Mouse (Mus musculus) lung, embryonic 14.5 days (tissue): Measurements from ENCODE around the gene Ccnk. TPM values are rescaled to one million over a fixed set of nuclear protein-coding genes. Genes with fewer than 3 reads are reported as not detected.

Experiments
- ATAC-seq: fragments of 200-750 bp; cut with Nextera tagmentation; 2 replicates; pipeline ENCODE4 v1.8.0; 2017; ENCODE audit warnings: mild to moderate bottlenecking, moderate TSS enrichment, moderate library complexity; ENCODE audit not compliant: insufficient read depth
- DNase-seq: peaks from one replicate; pipeline ENCODE4 v3.0.0-alpha.2; 2015
- H3K27ac ChIP-seq: fragments of 300-500 bp; sonication (generic); 2 replicates; pipeline ENCODE4 v1.5.1; 2014; ENCODE audit warnings: low read depth, mild to moderate bottlenecking, moderate library complexity
- H3K27me3 ChIP-seq: fragments of 300-500 bp; sonication (generic); 2 replicates; pipeline ENCODE4 v1.6.1; 2014; ENCODE audit warnings: low read length, control low read depth; ENCODE audit not compliant: insufficient read depth
- H3K36me3 ChIP-seq: fragments of 300-500 bp; sonication (generic); 2 replicates; pipeline ENCODE4 v1.6.1; 2014; ENCODE audit warnings: control low read depth; ENCODE audit not compliant: insufficient read depth
- H3K4me1 ChIP-seq: fragments of 300-500 bp; sonication (generic); 2 replicates; pipeline ENCODE4 v1.6.1; 2014; ENCODE audit warnings: antibody characterized with exemption, control low read depth; ENCODE audit not compliant: insufficient read depth
- H3K4me2 ChIP-seq: fragments of 300-500 bp; sonication (generic); 2 replicates; pipeline ENCODE4 v1.6.1; 2014; ENCODE audit warnings: mild to moderate bottlenecking
- H3K4me3 ChIP-seq: fragments of 300-500 bp; sonication (generic); 2 replicates; pipeline ENCODE4 v1.5.1; 2014; ENCODE audit warnings: low read depth, low read length
- H3K9ac ChIP-seq: fragments of 300-500 bp; sonication (generic); 2 replicates; pipeline ENCODE4 v1.6.1; 2014
- H3K9me3 ChIP-seq: fragments of 300-500 bp; sonication (generic); 2 replicates; pipeline ENCODE4 v1.6.1; 2016; ENCODE audit warnings: low read depth, low read length, control low read depth
- CTCF ChIP-seq: IDR thresholded peaks from 2 replicates; pipeline ENCODE4 v1.5.1; 2016; ENCODE audit warnings: antibody characterized with exemption, low read depth
- WGBS: fragments of 180-500 bp; shearing (Covaris S2); extraction: QIAGEN DNeasy Blood & Tissue Kit; methylation state at CpG from one replicate; pipeline ENCODE4 v1.1.7; 2014; 5-methylcytosine and 5-hydroxymethylcytosine counted together
- polyA plus RNA-seq: library from polyadenylated mRNA; unstranded; fragments of >200 nt; fragmentation: Nextera tagmentation; extraction: Ambion mirVana; gene quantifications from 2 replicates; pipeline ENCODE4 v1.2.1, GENCODE M21; 2014

Ccnk gene
- polyA plus RNA-seq, 1 experiment from 2014 or later = 5.3 TPM

DNA sequence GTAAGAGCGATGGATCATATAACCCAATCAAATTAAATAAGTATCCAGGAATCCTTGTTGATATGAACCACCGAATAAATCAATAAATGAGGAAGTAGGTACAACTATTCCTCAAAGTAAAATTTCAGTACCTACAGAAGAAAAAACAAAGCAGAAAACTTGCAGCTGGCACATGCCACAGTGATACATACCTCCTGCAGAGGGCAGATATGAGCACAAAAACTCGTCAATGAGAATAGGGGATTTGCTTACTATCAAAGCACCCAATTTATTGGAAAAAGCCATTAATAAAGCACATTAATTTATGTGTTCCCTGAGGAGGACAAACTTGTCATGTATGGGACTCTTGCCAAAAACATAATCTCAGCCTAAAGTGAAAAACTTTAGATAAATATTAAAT, 29.6 kb upstream of the Ccnk start:
- 69% methylated on average over 3 of the region's 3 CpGs for WGBS
- H3K27ac ChIP-seq = no peak overlapping the region
- no peaks in the 10 kb centered on the region for H3K9me3 ChIP-seq
- peaks cover 59% of the 10 kb centered on the region for H3K36me3 ChIP-seq
- H3K9ac ChIP-seq = no peak overlapping the region
- no peak overlapping the region for H3K4me2 ChIP-seq
- TF ChIP-seq CTCF = no peak
- ATAC-seq = no peak
- no peaks in the 10 kb centered on the region for H3K4me1 ChIP-seq
- H3K27me3 ChIP-seq = no peaks in the 10 kb centered on the region
- DNase-seq = peak; percentile 35
- no peak overlapping the region for H3K4me3 ChIP-seq

DNA sequence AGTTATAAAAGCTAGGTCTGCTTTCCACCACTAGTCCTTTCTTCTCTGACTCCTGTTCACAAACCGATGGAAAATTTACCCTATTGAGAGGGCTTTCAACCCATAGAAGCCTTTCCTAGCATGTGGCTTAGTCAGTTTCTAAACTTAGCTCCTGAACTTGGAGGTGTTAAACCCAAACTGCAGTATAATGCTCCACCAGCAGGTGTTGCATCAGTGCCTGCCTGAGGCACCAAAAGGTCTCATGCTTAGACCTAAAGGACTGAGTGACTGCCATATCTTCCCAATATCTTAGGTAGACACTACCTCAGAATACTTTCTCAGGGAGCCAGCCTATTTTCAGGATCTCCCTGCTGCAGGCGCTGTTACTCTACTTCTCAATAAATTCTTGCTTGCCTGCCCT, 26.6 kb upstream of the Ccnk start:
- peak; percentile 22; the same call in 1 of the 2 replicates for TF ChIP-seq CTCF
- Histone ChIP-seq H3K27ac (no peak overlapping the region), H3K4me3 (no peak overlapping the region), H3K9me3 (no peaks in the 10 kb centered on the region), H3K36me3 (peaks cover 67% of the 10 kb centered on the region), H3K9ac (no peak overlapping the region), H3K4me1 (no peaks in the 10 kb centered on the region), H3K27me3 (no peaks in the 10 kb centered on the region), H3K4me2 (no peak overlapping the region)
- WGBS = 94% methylated on average over 2 of the region's 2 CpGs
- ATAC-seq = no peak
- DNase-seq = no peak

DNA sequence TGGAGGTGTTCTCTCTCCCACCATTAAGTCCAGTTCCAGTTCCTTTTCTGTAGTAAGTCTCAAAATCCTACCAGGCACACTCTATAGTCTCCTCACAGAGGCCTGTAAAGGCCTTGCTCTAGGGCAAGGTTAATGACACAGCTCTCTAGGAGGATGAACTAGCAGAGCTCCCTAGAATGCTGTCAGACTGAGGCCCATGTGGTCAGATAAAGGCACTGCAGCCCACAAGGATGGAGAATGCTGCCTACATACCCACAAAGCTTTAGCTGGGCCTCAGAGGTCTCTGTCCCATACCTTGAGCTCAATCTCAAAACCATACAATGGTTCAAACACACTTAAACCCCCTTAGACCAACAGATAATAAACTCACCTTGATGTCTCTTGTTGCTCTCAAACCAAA, 19.5 kb upstream of the Ccnk start:
- Histone ChIP-seq H3K9me3 (no peaks in the 10 kb centered on the region), H3K36me3 (peaks cover 80% of the 10 kb centered on the region), H3K27me3 (no peaks in the 10 kb centered on the region), H3K4me3 (no peak overlapping the region), H3K4me1 (no peaks in the 10 kb centered on the region), H3K4me2 (no peak overlapping the region), H3K27ac (no peak overlapping the region), H3K9ac (no peak overlapping the region)
- peak; percentile 6; the same call in 1 of the 2 replicates for TF ChIP-seq CTCF
- no peak for ATAC-seq
- no peak for DNase-seq

DNA sequence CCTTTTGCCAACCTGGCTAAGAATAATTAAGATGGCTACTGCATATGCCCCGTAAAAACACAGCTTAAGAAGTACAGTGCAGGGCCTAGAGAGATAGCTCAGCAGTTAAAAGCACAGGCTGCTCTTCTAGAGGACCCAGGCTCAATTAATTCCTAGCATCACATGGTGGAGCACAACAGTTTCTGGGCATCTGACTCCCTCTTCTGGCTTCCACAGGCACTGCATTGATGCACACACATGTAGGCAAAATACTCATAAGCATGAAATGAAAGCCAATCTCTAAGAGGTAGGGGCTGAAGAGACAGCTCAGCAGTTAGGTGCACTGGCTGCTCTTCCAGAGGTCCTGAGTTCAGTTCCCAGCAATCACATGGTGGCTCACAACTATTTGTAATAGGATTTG, 17.3 kb upstream of the Ccnk start:
- peaks cover 64% of the 10 kb centered on the region for H3K36me3 ChIP-seq
- ATAC-seq = no peak

GRCm38 (mm10) chr12:108163706-108164105, 15.7 kb upstream of the Ccnk start:
- no peak overlapping the region for H3K9ac ChIP-seq
- no peak overlapping the region for H3K4me3 ChIP-seq
- peaks cover 54% of the 10 kb centered on the region for H3K36me3 ChIP-seq
- H3K4me2 ChIP-seq = no peak overlapping the region
- no peaks in the 10 kb centered on the region for H3K27me3 ChIP-seq
- TF ChIP-seq CTCF = no peak
- no peaks in the 10 kb centered on the region for H3K9me3 ChIP-seq
- no peaks in the 10 kb centered on the region for H3K4me1 ChIP-seq
- WGBS = 81% methylated on average over 3 of the region's 3 CpGs
- no peak for DNase-seq
- ATAC-seq = no peak
- no peak overlapping the region for H3K27ac ChIP-seq

More for the DNA sequence above, 17.3 kb upstream of the Ccnk start:
- TF ChIP-seq CTCF = peak; percentile 60
- 94% methylated on average over 1 of the region's 1 CpGs for WGBS
- Histone ChIP-seq H3K27me3 (no peaks in the 10 kb centered on the region), H3K4me3 (no peak overlapping the region), H3K9me3 (no peaks in the 10 kb centered on the region), H3K4me2 (no peak overlapping the region), H3K9ac (no peak overlapping the region), H3K27ac (no peak overlapping the region), H3K4me1 (no peaks in the 10 kb centered on the region)
- DNase-seq = peak; percentile 34

- no peak overlapping the region for H3K4me3 ChIP-seq
Observed at GRCm38 (mm10) chr12:108168909-108169308, 10.5 kb upstream of the Ccnk start.

GRCm38 (mm10) chr12:108170467-108170866, 8.9 kb upstream of the Ccnk start:
- peak overlapping the region; percentile 14; the same call in 1 of the 2 replicates for H3K27ac ChIP-seq
- no peaks in the 10 kb centered on the region for H3K27me3 ChIP-seq
- no peaks in the 10 kb centered on the region for H3K36me3 ChIP-seq
- 89% methylated on average over 3 of the region's 3 CpGs for WGBS
- peaks cover 13% of the 10 kb centered on the region for H3K4me1 ChIP-seq
- no peak for ATAC-seq
- no peak overlapping the region for H3K4me3 ChIP-seq
- H3K9me3 ChIP-seq = no peaks in the 10 kb centered on the region
- no peak overlapping the region for H3K9ac ChIP-seq
- no peak for DNase-seq
- no peak for TF ChIP-seq CTCF
- H3K4me2 ChIP-seq = no peak overlapping the region

More at GRCm38 (mm10) chr12:108168909-108169308, 10.5 kb upstream of the Ccnk start:
- Histone ChIP-seq H3K4me1 (peaks cover 13% of the 10 kb centered on the region), H3K36me3 (peaks cover 8% of the 10 kb centered on the region; the same call in 1 of the 2 replicates), H3K4me2 (no peak overlapping the region), H3K9ac (no peak overlapping the region), H3K27me3 (no peaks in the 10 kb centered on the region), H3K9me3 (no peaks in the 10 kb centered on the region), H3K27ac (no peak overlapping the region)
- peak; percentile 28 for DNase-seq
- ATAC-seq = no peak
- no peak for TF ChIP-seq CTCF
- WGBS = 54% methylated on average over 3 of the region's 3 CpGs

- Histone ChIP-seq H3K27me3 (no peaks in the 10 kb centered on the region), H3K4me3 (no peak overlapping the region), H3K36me3 (no peaks in the 10 kb centered on the region), H3K4me1 (peaks cover 13% of the 10 kb centered on the region), H3K4me2 (no peak overlapping the region), H3K27ac (no peak overlapping the region), H3K9ac (no peak overlapping the region), H3K9me3 (no peaks in the 10 kb centered on the region)
- ATAC-seq (no peak), DNase-seq (peak; percentile 51)
- TF ChIP-seq CTCF = no peak
Observed at GRCm38 (mm10) chr12:108171336-108171735, 8.0 kb upstream of the Ccnk start.
